Mouse (Mus musculus) CH12.LX (cell line): ENCODE measurements around the gene Tmem198b. TPM values are rescaled to one million over a fixed set of nuclear protein-coding genes. Genes with fewer than 3 reads are reported as not detected.

ENCODE experiments used
- DNase-seq: peaks from one replicate; pipeline ENCODE4 v3.0.0-alpha.2; 2013; ENCODE audit errors: extremely low read depth
- H3K27ac ChIP-seq: 2 replicates; pipeline ENCODE4 v1.5.1; 2012; ENCODE audit warnings: low read depth, mild to moderate bottlenecking, control low read depth, moderate library complexity; ENCODE audit not compliant: insufficient read depth
- H3K27me3 ChIP-seq: replicated peaks from 2 replicates; pipeline ENCODE3; 2012; ENCODE audit warnings: inconsistent platforms
- H3K36me3 ChIP-seq, 2 experiments: replicated peaks in 1 of 2; 2 replicates each; pipeline versions ENCODE3 to v1.6.1; 2012; ENCODE audit warnings: inconsistent platforms in 1 of 2, low read length in 1 of 2, mild to moderate bottlenecking in 1 of 2, mixed read lengths in 1 of 2, moderate library complexity in 1 of 2; ENCODE audit not compliant: control insufficient read depth in 1 of 2, insufficient read depth in 1 of 2
- H3K4me1 ChIP-seq, 2 experiments: 2 replicates each; pipeline ENCODE4 v1.6.1; 2012; ENCODE audit warnings: inconsistent platforms in 1 of 2, moderate library complexity in 1 of 2; ENCODE audit not compliant: insufficient read depth in 2 of 2, control insufficient read depth in 1 of 2
- H3K4me2 ChIP-seq: 2 replicates; pipeline ENCODE4 v1.6.1; 2012; ENCODE audit warnings: low read depth, mild to moderate bottlenecking, control low read depth; ENCODE audit not compliant: poor library complexity, insufficient read depth, severe bottlenecking
- H3K4me3 ChIP-seq, 3 experiments: fragments of 150-350 bp in 1 of 3; sonication (generic) in 1 of 3; replicated peaks in 1 of 3; 2 replicates each; pipeline versions ENCODE3 to v1.5.1; 2011 to 2012; ENCODE audit warnings: low read depth in 2 of 3, low read length in 2 of 3, mild to moderate bottlenecking in 2 of 3, moderate library complexity in 2 of 3, control low read depth in 1 of 3, improper control_type of control experiment in 1 of 3, inconsistent platforms in 1 of 3, mixed read lengths in 1 of 3; ENCODE audit not compliant: poor library complexity in 1 of 3
- H3K79me2 ChIP-seq: replicated peaks from 2 replicates; pipeline ENCODE4 v1.6.1; 2012; ENCODE audit warnings: mild to moderate bottlenecking, moderate library complexity; ENCODE audit not compliant: control insufficient read depth, poor library complexity, insufficient read depth, severe bottlenecking; ENCODE audit errors: extremely low read depth
- H3K9ac ChIP-seq: 2 replicates; pipeline ENCODE4 v1.6.1; 2012; ENCODE audit warnings: low read depth, mild to moderate bottlenecking, control low read depth, moderate library complexity; ENCODE audit not compliant: insufficient read depth
- H3K9me3 ChIP-seq: replicated peaks from 2 replicates; pipeline ENCODE3; 2012; ENCODE audit warnings: low read length, inconsistent platforms, mixed read lengths
- CHD2 ChIP-seq: IDR thresholded peaks from 2 replicates; pipeline ENCODE4 v1.6.1; 2011; ENCODE audit warnings: low read length, improper control_type of control experiment
- CTCF ChIP-seq, 2 experiments: IDR thresholded peaks in 1 of 2; conservative IDR thresholded peaks in 1 of 2; 2 replicates each; pipeline ENCODE4 v1.5.1; 2011 to 2012; ENCODE audit warnings: low read depth in 2 of 2, low read length in 2 of 2, improper control_type of control experiment in 1 of 2, inconsistent platforms in 1 of 2, mild to moderate bottlenecking in 1 of 2, moderate library complexity in 1 of 2
- E2F4 ChIP-seq: IDR thresholded peaks from 2 replicates; pipeline ENCODE4 v1.6.1; 2011; ENCODE audit warnings: low read depth, low read length, improper control_type of control experiment; ENCODE audit not compliant: insufficient replicate concordance
- ETS1 ChIP-seq: conservative IDR thresholded peaks from 2 replicates; pipeline ENCODE4 v1.6.1; 2012; ENCODE audit warnings: low read depth, mild to moderate bottlenecking, inconsistent platforms, low read length, improper control_type of control experiment, moderate library complexity
- HCFC1 ChIP-seq: IDR thresholded peaks from 2 replicates; pipeline ENCODE4 v1.6.1; 2012; ENCODE audit warnings: low read depth, mild to moderate bottlenecking, inconsistent platforms, low read length, improper control_type of control experiment
- IRF4 ChIP-seq: IDR thresholded peaks from 2 replicates; pipeline ENCODE4 v1.6.1; 2014; ENCODE audit warnings: low read depth, mild to moderate bottlenecking, inconsistent platforms, low read length, improper control_type of control experiment
- JUND ChIP-seq: conservative IDR thresholded peaks from 2 replicates; pipeline ENCODE4 v1.6.1; 2011; ENCODE audit warnings: low read depth, low read length, improper control_type of control experiment
- MAFK ChIP-seq: IDR thresholded peaks from 2 replicates; pipeline ENCODE4 v1.6.1; 2011; ENCODE audit warnings: low read length, improper control_type of control experiment; ENCODE audit not compliant: insufficient replicate concordance
- MAZ ChIP-seq: IDR thresholded peaks from 2 replicates; pipeline ENCODE4 v1.6.1; 2012; ENCODE audit warnings: low read depth, mild to moderate bottlenecking, inconsistent platforms, low read length, improper control_type of control experiment, moderate library complexity
- MYC ChIP-seq: IDR thresholded peaks from 2 replicates; pipeline ENCODE4 v1.6.1; 2011; ENCODE audit warnings: low read depth, mild to moderate bottlenecking, improper control_type of control experiment, low read length
- NRF1 ChIP-seq: IDR thresholded peaks from 2 replicates; pipeline ENCODE4 v1.6.1; 2014; ENCODE audit warnings: low read depth, mild to moderate bottlenecking, inconsistent platforms, low read length, improper control_type of control experiment, moderate library complexity
- POLR2A ChIP-seq: IDR thresholded peaks from 2 replicates; pipeline ENCODE4 v1.6.1; 2011; ENCODE audit warnings: low read depth, mild to moderate bottlenecking, improper control_type of control experiment, low read length
- POLR2AphosphoS2 ChIP-seq: IDR thresholded peaks from 2 replicates; pipeline ENCODE4 v1.6.1; 2011; ENCODE audit warnings: low read depth, low read length, improper control_type of control experiment
- RAD21 ChIP-seq: IDR thresholded peaks from 2 replicates; pipeline ENCODE4 v1.6.1; 2011; ENCODE audit warnings: low read depth, mild to moderate bottlenecking, low read length, improper control_type of control experiment, moderate library complexity
- SMC3 ChIP-seq: IDR thresholded peaks from 2 replicates; pipeline ENCODE4 v1.6.1; 2011; ENCODE audit warnings: low read depth, low read length, improper control_type of control experiment
- UBTF ChIP-seq: IDR thresholded peaks from 2 replicates; pipeline ENCODE4 v1.6.1; 2012; ENCODE audit warnings: low read depth, mild to moderate bottlenecking, inconsistent platforms, low read length, improper control_type of control experiment, moderate library complexity
- USF1 ChIP-seq: IDR thresholded peaks from 2 replicates; pipeline ENCODE4 v1.6.1; 2014; ENCODE audit warnings: low read depth, mild to moderate bottlenecking, inconsistent platforms, low read length, improper control_type of control experiment
- USF2 ChIP-seq: conservative IDR thresholded peaks from 2 replicates; pipeline ENCODE4 v1.6.1; 2011; ENCODE audit warnings: low read depth, low read length, improper control_type of control experiment
- dilution Hi-C: fragments of 300-500 bp; cut with MboI; formaldehyde crosslinking; loops from 2 replicates; pipeline ENCODE4 v1.14.3; 2020; ENCODE audit warnings: low sequenced_read_pairs; ENCODE audit not compliant: extremely low pct_unique_long_range_greater_than_20kb, extremely low pct_ligation_motif_present
- in situ Hi-C: fragments of 300-500 bp; cut with MboI; formaldehyde crosslinking; loops from 3 replicates; pipeline ENCODE4 v1.14.3; 2019; ENCODE audit warnings: low sequenced_read_pairs, low pct_ligation_motif_present, low pct_unique_long_range_greater_than_20kb, mixed read lengths
- polyA plus RNA-seq: library from polyadenylated mRNA; unstranded; fragments of >175 nt; gene quantifications from 2 replicates; pipeline ENCODE4 v1.2.1, GENCODE M21; 2012; ENCODE audit warnings: low read depth; ENCODE audit not compliant: insufficient read length
- total RNA-seq, 2 experiments: library from RNA; depleted of rRNA; stranded (reverse); fragments of 300-350 nt in 1 of 2; fragments of >200 nt in 1 of 2; gene quantifications; 2 replicates each; pipeline ENCODE4 v1.2.3; 2012 to 2014

Tmem198b gene
- total and polyA plus RNA-seq, 3 experiments = 2.0 to 4.7 (median 2.6) TPM

DNA sequence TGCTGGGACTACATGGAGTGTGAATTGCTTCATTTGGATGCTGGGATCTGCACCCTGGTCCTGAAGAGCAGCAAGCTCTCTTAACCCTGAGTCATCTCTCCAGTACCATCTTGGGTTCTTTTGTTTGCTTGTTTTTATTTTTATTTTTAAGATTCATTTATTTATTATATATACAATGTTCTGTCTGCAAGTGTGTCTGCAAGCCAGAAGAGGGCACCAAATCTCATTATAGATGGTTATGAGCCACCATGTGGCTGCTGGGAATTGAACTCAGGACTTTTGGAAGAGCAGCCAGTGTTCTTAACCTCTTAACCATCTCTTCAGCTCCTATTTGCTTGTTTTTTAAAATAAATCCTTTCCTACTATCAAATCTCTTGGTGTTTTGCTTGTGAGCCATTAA, 33.2 kb upstream of the Tmem198b start:
- no peak overlapping the region for H3K27ac ChIP-seq
- TF ChIP-seq MYC = no peak
- TF ChIP-seq CTCF (conservative IDR thresholded peaks at IDR 0.05 in 1 of 2, IDR thresholded peaks at IDR 0.05 in 1 of 2; ENCODE audit: low read depth in 2 of 2, low read length in 2 of 2) = peak in 1 of 2 experiments; percentile 24; a peak in 1 of 4 replicates
- TF ChIP-seq, all 38 proteins: peak for 1
- Histone ChIP-seq H3K4me2 (no peak overlapping the region), H3K36me3 (peaks cover 35 to 87% of the 10 kb centered on the region in 2 experiments), H3K9me3 (peaks cover 5% of the 10 kb centered on the region), H3K4me1 (no peaks in the 10 kb centered on the region), H3K4me3 (no peak overlapping the region), H3K79me2 (peaks cover 14% of the 10 kb centered on the region; the same call in 1 of the 2 replicates), H3K27me3 (no peaks in the 10 kb centered on the region), H3K9ac (no peak overlapping the region)
- dilution Hi-C loops (no loop called here), in situ Hi-C loops (loop anchor here (5.0 kb wide), 1 partner anchor 60 kb away; no protein-coding TSS in a partner anchor)
- no peak for DNase-seq

DNA sequence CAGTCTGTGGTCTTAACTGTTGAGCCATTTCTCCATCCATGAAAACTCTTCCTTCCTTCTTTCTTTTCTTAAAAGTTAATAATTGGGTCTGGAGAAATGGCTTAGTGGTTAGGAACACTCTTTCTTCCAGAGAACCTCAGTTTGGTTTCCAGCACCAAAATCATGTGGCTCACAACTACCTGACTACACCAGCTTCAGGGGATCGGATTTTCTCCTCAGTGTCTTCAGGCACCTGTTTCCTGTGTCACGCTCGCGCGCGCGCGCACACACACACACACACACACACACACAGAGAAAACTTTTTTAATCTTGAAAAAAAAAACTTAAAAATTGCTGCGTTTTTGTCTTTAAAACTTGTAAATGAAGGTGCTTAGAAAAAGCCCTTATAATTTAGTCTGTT, 19.7 kb upstream of the Tmem198b start:
- DNase-seq = no peak
- H3K79me2 ChIP-seq = peaks cover 62% of the 10 kb centered on the region
- peaks cover 17 to 59% of the 10 kb centered on the region in 2 experiments for H3K36me3 ChIP-seq
- no peak overlapping the region for H3K4me2 ChIP-seq
- H3K27me3 ChIP-seq = no peaks in the 10 kb centered on the region
- TF ChIP-seq HCFC1 = no peak
- TF ChIP-seq MAZ = no peak
- no peak for TF ChIP-seq USF1
- no peak for TF ChIP-seq NRF1
- no peak for TF ChIP-seq USF2
- TF ChIP-seq ETS1 = no peak
- TF ChIP-seq E2F4 = no peak
- no peak for TF ChIP-seq CHD2
- TF ChIP-seq UBTF = no peak
- TF ChIP-seq POLR2AphosphoS2 = no peak
- TF ChIP-seq JUND = no peak
- no peak for TF ChIP-seq IRF4
- TF ChIP-seq CTCF (conservative IDR thresholded peaks at IDR 0.05 in 1 of 2, IDR thresholded peaks at IDR 0.05 in 1 of 2; ENCODE audit: low read depth in 2 of 2, low read length in 2 of 2) = no peak
- TF ChIP-seq MAFK = no peak
- TF ChIP-seq RAD21 = no peak
- TF ChIP-seq SMC3 = no peak
- TF ChIP-seq POLR2A = no peak
- no peak overlapping the region for H3K4me3 ChIP-seq
- no peak overlapping the region for H3K9ac ChIP-seq
- no peak overlapping the region for H3K27ac ChIP-seq
- dilution Hi-C loops = no loop called here
- in situ Hi-C loops = loop anchor here (5.0 kb wide), 1 partner anchor 52 kb away; no protein-coding TSS in a partner anchor
- no peaks in the 10 kb centered on the region for H3K9me3 ChIP-seq
- H3K4me1 ChIP-seq = peaks cover 0 to 28% of the 10 kb centered on the region in 2 experiments; a peak in 2 of 4 replicates
